In the genomic region with DNA sequence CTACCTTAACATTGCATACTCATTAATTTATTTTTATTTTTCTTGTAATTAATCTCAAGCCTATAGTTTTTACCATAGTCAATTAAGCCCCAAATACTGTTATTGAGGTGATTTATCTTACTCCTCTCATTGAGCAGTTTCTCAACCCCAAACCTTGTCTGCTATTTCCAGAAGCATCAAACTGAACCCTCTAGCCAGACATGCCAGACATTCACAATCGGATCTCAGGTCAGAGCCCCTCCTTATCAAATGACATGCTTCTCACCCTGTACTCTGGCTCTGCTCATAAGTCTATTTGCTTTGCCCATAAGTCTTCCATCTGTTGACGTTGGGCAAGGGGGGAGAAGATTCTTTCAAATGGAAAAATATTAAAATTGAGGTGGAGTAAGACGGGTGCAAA, we compare ENCODE assay signal across 20 mouse cellular contexts. TPM values are rescaled to one million over a fixed set of nuclear protein-coding genes. Genes with fewer than 3 reads are reported as not detected.
A peak's percentile ranks its signal among the peaks of the same experiment; 100 is the strongest.
DNase-seq lines count a peak whose midpoint lies in the region; ATAC-seq and TF ChIP-seq lines count a peak whose summit lies in the region.
"Had no signal": no experiment of that assay in that cellular context is flagged by ENCODE, and none has a peak within 500 bp of the region (broad histone marks: within the 10 kb centered on the region; RNA-seq: fewer than 3 reads in every experiment).

No protein-coding gene starts in this region.

- no peaks in the 10 kb centered on the region for H3K4me1 ChIP-seq in kidney, embryonic 14.5 days (ENCODE audit: control insufficient read depth, insufficient read depth, low read length)
- no peaks in the 10 kb centered on the region for H3K4me1 ChIP-seq in kidney, embryonic 16.5 days (ENCODE audit: insufficient read depth, low read length)
- no peaks in the 10 kb centered on the region for H3K4me1 ChIP-seq in kidney, adult 2 months (ENCODE audit: control insufficient read depth, insufficient read depth, low read length)
- peaks cover 4% of the 10 kb centered on the region; the same call in 1 of the 2 replicates for H3K4me1 ChIP-seq in embryonic facial prominence, embryonic 12.5 days
- peaks cover 3% of the 10 kb centered on the region for H3K4me1 ChIP-seq in embryonic facial prominence, embryonic 13.5 days
- no peaks in the 10 kb centered on the region for H3K4me1 ChIP-seq in liver, postnatal 0 days (ENCODE audit: insufficient read depth)
- H3K4me1 ChIP-seq: forebrain, embryonic 13.5 days; forebrain, embryonic 15.5 days had no signal

- H3K27ac ChIP-seq in kidney, embryonic 14.5 days (ENCODE audit: low read depth, low read length) = no peak overlapping the region
- no peak overlapping the region for H3K27ac ChIP-seq in kidney, embryonic 16.5 days (ENCODE audit: low read length)
- H3K27ac ChIP-seq in kidney, adult 2 months (ENCODE audit: insufficient read depth, low read depth, low read length) = no peak overlapping the region
- H3K27ac ChIP-seq in embryonic facial prominence, embryonic 12.5 days = no peak overlapping the region
- peak overlapping the region; percentile 72 for H3K27ac ChIP-seq in embryonic facial prominence, embryonic 13.5 days
- no peak overlapping the region for H3K27ac ChIP-seq in liver, postnatal 0 days (ENCODE audit: low read depth)
- H3K27ac ChIP-seq: forebrain, embryonic 13.5 days; forebrain, embryonic 15.5 days had no signal

- TF ChIP-seq POLR2A in kidney, adult 2 months (IDR thresholded peaks at IDR 0.05; ENCODE audit: low read depth, low read length) = no peak

- TF ChIP-seq CTCF in kidney, adult 2 months (conservative IDR thresholded peaks at IDR 0.05; ENCODE audit: insufficient read depth, insufficient read length, low read depth, low read length) = no peak
- no peak for TF ChIP-seq CTCF in liver, postnatal 0 days (IDR thresholded peaks at IDR 0.05; ENCODE audit: low read depth)

- no peaks in the 10 kb centered on the region for H3K9me3 ChIP-seq in kidney, embryonic 14.5 days (ENCODE audit: control insufficient read depth, low read length)
- H3K9me3 ChIP-seq in kidney, embryonic 16.5 days (ENCODE audit: low read length) = no peaks in the 10 kb centered on the region
- H3K9me3 ChIP-seq in embryonic facial prominence, embryonic 12.5 days = no peaks in the 10 kb centered on the region
- H3K9me3 ChIP-seq in embryonic facial prominence, embryonic 13.5 days = no peaks in the 10 kb centered on the region
- H3K9me3 ChIP-seq in liver, postnatal 0 days (ENCODE audit: low read length) = no peaks in the 10 kb centered on the region
- H3K9me3 ChIP-seq: forebrain, embryonic 13.5 days; forebrain, embryonic 15.5 days had no signal

- no peak overlapping the region for H3K4me3 ChIP-seq in kidney, embryonic 14.5 days (ENCODE audit: low read length)
- H3K4me3 ChIP-seq in kidney, embryonic 16.5 days (ENCODE audit: low read length) = no peak overlapping the region
- H3K4me3 ChIP-seq in kidney, adult 2 months (ENCODE audit: insufficient read depth, low read depth, low read length) = no peak overlapping the region
- H3K4me3 ChIP-seq in embryonic facial prominence, embryonic 12.5 days = no peak overlapping the region
- no peak overlapping the region for H3K4me3 ChIP-seq in embryonic facial prominence, embryonic 13.5 days
- H3K4me3 ChIP-seq in liver, postnatal 0 days (ENCODE audit: low read depth, low read length) = no peak overlapping the region
- H3K4me3 ChIP-seq: forebrain, embryonic 13.5 days; forebrain, embryonic 15.5 days had no signal

- TF ChIP-seq EP300 in liver, postnatal 0 days (IDR thresholded peaks at IDR 0.05; ENCODE audit: low read depth) = no peak

- H3K36me3 ChIP-seq in kidney, embryonic 14.5 days (ENCODE audit: control insufficient read depth, insufficient read depth, low read length) = no peaks in the 10 kb centered on the region
- H3K36me3 ChIP-seq in kidney, embryonic 16.5 days (ENCODE audit: insufficient read depth, low read length) = no peaks in the 10 kb centered on the region
- no peaks in the 10 kb centered on the region for H3K36me3 ChIP-seq in kidney, adult 2 months (ENCODE audit: control insufficient read depth, insufficient read depth, low read length)
- H3K36me3 ChIP-seq in embryonic facial prominence, embryonic 12.5 days = no peaks in the 10 kb centered on the region
- H3K36me3 ChIP-seq in embryonic facial prominence, embryonic 13.5 days = no peaks in the 10 kb centered on the region
- no peaks in the 10 kb centered on the region for H3K36me3 ChIP-seq in liver, postnatal 0 days (replicated peaks; ENCODE audit: insufficient read depth, low read length)
- H3K36me3 ChIP-seq: forebrain, embryonic 15.5 days had no signal

- DNase-seq in kidney, postnatal 36 days = no peak
- DNase-seq in kidney, adult 2 months = no peak
- DNase-seq in liver, postnatal 0 days = no peak
- DNase-seq in spleen, postnatal 4 days (ENCODE audit: low spot score in 2 of 2) = no peak
- DNase-seq: adrenal gland, adult 2 months; adrenal gland, postnatal 10 days; adrenal gland, postnatal 25 days; cerebellum, adult 11 months; cerebellum, adult 18-20 months; cerebellum, adult 8-10 months; cerebellum, adult 9-11 months; cerebellum, postnatal 14 days; cerebellum, postnatal 36 days; forebrain, postnatal 0 days had no signal

- H3K9ac ChIP-seq in kidney, embryonic 14.5 days (ENCODE audit: low read depth, low read length) = no peak overlapping the region
- no peak overlapping the region for H3K9ac ChIP-seq in kidney, embryonic 16.5 days (replicated peaks; ENCODE audit: low read length)
- no peak overlapping the region for H3K9ac ChIP-seq in embryonic facial prominence, embryonic 12.5 days
- no peak overlapping the region for H3K9ac ChIP-seq in embryonic facial prominence, embryonic 13.5 days
- H3K9ac ChIP-seq in liver, postnatal 0 days (replicated peaks) = no peak overlapping the region
- H3K9ac ChIP-seq: forebrain, embryonic 13.5 days; forebrain, embryonic 15.5 days; forebrain, postnatal 0 days had no signal

- no peak overlapping the region for H3K4me2 ChIP-seq in kidney, embryonic 14.5 days (replicated peaks; ENCODE audit: low read depth, low read length)
- H3K4me2 ChIP-seq in kidney, embryonic 16.5 days (replicated peaks; ENCODE audit: low read depth, low read length) = no peak overlapping the region
- H3K4me2 ChIP-seq in embryonic facial prominence, embryonic 12.5 days (replicated peaks) = no peak overlapping the region
- no peak overlapping the region for H3K4me2 ChIP-seq in embryonic facial prominence, embryonic 13.5 days
- H3K4me2 ChIP-seq in liver, postnatal 0 days (ENCODE audit: low read depth, low read length) = no peak overlapping the region
- H3K4me2 ChIP-seq: forebrain, embryonic 13.5 days; forebrain, embryonic 15.5 days had no signal

- H3K27me3 ChIP-seq in kidney, embryonic 14.5 days (ENCODE audit: control insufficient read depth, insufficient read depth, low read length) = no peaks in the 10 kb centered on the region
- no peaks in the 10 kb centered on the region for H3K27me3 ChIP-seq in kidney, embryonic 16.5 days (ENCODE audit: insufficient read depth, low read length)
- no peaks in the 10 kb centered on the region for H3K27me3 ChIP-seq in kidney, adult 2 months (replicated peaks; ENCODE audit: control insufficient read depth, insufficient read depth, low read length)
- no peaks in the 10 kb centered on the region for H3K27me3 ChIP-seq in embryonic facial prominence, embryonic 12.5 days
- no peaks in the 10 kb centered on the region for H3K27me3 ChIP-seq in embryonic facial prominence, embryonic 13.5 days
- H3K27me3 ChIP-seq in liver, postnatal 0 days (ENCODE audit: insufficient read depth, low read length) = no peaks in the 10 kb centered on the region
- H3K27me3 ChIP-seq: forebrain, embryonic 13.5 days; forebrain, embryonic 15.5 days had no signal

- 32% methylated on average over 3 of the region's 3 CpGs for WGBS in kidney, embryonic 14.5 days
- 29% methylated on average over 3 of the region's 3 CpGs for WGBS in kidney, embryonic 16.5 days
- 40% methylated on average over 3 of the region's 3 CpGs for WGBS in kidney, adult 2 months
- WGBS in embryonic facial prominence, embryonic 12.5 days = 34% methylated on average over 3 of the region's 3 CpGs
- WGBS in embryonic facial prominence, embryonic 13.5 days = 18% methylated on average over 3 of the region's 3 CpGs
- 60% methylated on average over 3 of the region's 3 CpGs for WGBS in liver, postnatal 0 days (ENCODE audit: insufficient replicate concordance)

- peak; percentile 85; the same call in 1 of the 2 replicates for ATAC-seq in kidney, embryonic 14.5 days (ENCODE audit: low FRiP score, low TSS enrichment)
- ATAC-seq in kidney, embryonic 16.5 days (ENCODE audit: low FRiP score, low TSS enrichment) = peak; percentile 42; the same call in 1 of the 2 replicates
- ATAC-seq in embryonic facial prominence, embryonic 12.5 days (ENCODE audit: insufficient number of reproducible peaks, insufficient read depth, low FRiP score, low TSS enrichment) = 0 out of 2 replicates have a peak, but pooled peaks have one; percentile 64
- ATAC-seq in embryonic facial prominence, embryonic 13.5 days (ENCODE audit: insufficient number of reproducible peaks, insufficient read depth, low FRiP score, low TSS enrichment, low read depth) = no peak
- no peak for ATAC-seq in liver, postnatal 0 days
- ATAC-seq: forebrain, embryonic 13.5 days; forebrain, embryonic 15.5 days; forebrain, postnatal 0 days had no signal

RNA-seq across cellular contexts. Expression of a gene that starts 33.3 kb away (rescaled TPM):
- polyA plus RNA-seq in kidney, embryonic 14.5 days (2014; fragmentation: Nextera tagmentation; extraction: Ambion mirVana) = 17.6 and 21.9 TPM in 2 replicates
- polyA plus RNA-seq in kidney, embryonic 16.5 days (2015; fragmentation: Nextera tagmentation; extraction: Ambion mirVana) = 22.5 and 26.2 TPM in 2 replicates
- 18.4 and 18.8 TPM in 2 replicates for polyA plus RNA-seq in kidney, adult 2 months (2012; rRNA removed)
- polyA plus RNA-seq in embryonic facial prominence, embryonic 12.5 days (2016; fragmentation: Nextera tagmentation; extraction: Ambion mirVana) = 46.1 and 57.6 TPM in 2 replicates
- 71.8 and 75.2 TPM in 2 replicates for polyA plus RNA-seq in embryonic facial prominence, embryonic 13.5 days (2015; fragmentation: Nextera tagmentation; extraction: Ambion mirVana)
- 70.1 and 74.2 TPM in 2 replicates for polyA plus RNA-seq in liver, postnatal 0 days (2015; fragmentation: Nextera tagmentation; extraction: Ambion mirVana)

Comparison
In these comparisons a context has a peak if more than half of its experiments do, and no peak if none do; other contexts are left out.
1. ATAC-seq: peak in kidney, embryonic 14.5 days (single experiment), kidney, embryonic 16.5 days (single experiment) and embryonic facial prominence, embryonic 12.5 days (single experiment); none in embryonic facial prominence, embryonic 13.5 days (single experiment) and liver, postnatal 0 days (single experiment).